Mouse (Mus musculus) heart, postnatal 0 days (tissue): ENCODE measurements around the gene Trmt13.

Experiments used
- CTCF ChIP-seq: IDR thresholded peaks from 2 replicates; pipeline ENCODE4 v1.5.1; 2016; ENCODE audit warnings: antibody characterized with exemption, control low read depth, low read depth
- EP300 ChIP-seq: IDR thresholded peaks from 2 replicates; pipeline ENCODE4 v1.6.1; 2016; ENCODE audit warnings: antibody characterized with exemption, low read depth

- no peak for TF ChIP-seq CTCF
- no peak for TF ChIP-seq EP300
Observed at GRCm38 (mm10) chr3:116622641-116623040, 8.3 kb upstream of the Trmt13 start.
